Mouse (Mus musculus) forelimb bud, embryonic 11.5 days (tissue): ENCODE data around the gene Rbfox3.

Source experiments
- DNase-seq: peaks from one replicate; pipeline ENCODE4 v3.0.0-alpha.2; 2012; ENCODE audit warnings: low read depth, low spot score

Rbfox3 gene

DNA sequence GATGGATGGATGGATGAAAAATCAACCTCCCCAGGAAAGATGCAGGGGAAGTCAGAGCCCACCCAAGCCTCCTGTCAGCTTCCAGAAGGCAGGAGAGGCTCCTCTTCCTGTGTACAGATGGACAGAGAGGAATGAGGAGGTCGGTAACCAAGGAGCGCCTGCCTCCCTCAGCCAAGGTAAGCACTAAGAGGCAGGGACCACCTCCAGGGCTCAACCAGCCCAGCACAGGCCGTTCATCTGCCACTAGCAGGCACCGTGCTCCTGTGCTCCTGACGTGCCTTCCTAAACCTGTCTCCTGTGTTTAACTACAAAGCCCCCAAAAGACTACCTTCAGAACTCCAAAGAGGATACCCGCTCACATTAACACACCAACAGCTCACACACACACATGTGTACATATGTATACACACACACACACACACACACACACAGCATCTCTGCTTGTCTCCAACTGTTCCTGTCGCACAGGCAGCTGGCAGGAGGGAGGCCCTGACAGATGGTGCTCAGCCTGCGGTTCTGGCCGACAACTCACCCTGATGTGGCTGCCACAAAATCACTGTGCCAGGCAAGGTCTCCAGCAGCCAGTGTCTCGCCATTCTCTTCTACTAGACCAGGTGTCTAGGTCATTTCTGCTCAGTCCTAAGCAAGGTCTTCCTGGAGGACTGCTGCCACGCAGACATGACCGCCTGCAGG is 151.0 kb downstream of the Rbfox3 start:
- DNase-seq: no peak

DNA sequence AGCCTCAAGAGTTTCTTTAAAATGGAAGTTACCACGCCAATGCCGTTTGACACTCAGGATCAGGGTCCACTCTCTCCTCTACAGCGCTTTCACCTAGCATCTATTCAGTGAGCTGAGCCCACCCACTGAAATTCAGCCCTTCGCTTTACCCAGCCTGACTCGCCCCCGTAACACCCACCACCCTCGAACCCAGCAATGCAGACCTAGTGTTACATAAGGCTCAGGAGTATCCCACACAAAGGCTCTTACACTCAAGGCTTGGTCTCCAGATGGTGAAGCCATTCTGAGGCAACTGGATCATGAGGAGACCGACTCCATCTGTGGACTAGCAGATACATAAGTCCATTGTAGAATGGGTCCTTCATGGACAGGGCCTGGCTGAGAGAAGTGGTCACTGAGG is 152.2 kb downstream of the Rbfox3 start:
- DNase-seq: no peak

DNA sequence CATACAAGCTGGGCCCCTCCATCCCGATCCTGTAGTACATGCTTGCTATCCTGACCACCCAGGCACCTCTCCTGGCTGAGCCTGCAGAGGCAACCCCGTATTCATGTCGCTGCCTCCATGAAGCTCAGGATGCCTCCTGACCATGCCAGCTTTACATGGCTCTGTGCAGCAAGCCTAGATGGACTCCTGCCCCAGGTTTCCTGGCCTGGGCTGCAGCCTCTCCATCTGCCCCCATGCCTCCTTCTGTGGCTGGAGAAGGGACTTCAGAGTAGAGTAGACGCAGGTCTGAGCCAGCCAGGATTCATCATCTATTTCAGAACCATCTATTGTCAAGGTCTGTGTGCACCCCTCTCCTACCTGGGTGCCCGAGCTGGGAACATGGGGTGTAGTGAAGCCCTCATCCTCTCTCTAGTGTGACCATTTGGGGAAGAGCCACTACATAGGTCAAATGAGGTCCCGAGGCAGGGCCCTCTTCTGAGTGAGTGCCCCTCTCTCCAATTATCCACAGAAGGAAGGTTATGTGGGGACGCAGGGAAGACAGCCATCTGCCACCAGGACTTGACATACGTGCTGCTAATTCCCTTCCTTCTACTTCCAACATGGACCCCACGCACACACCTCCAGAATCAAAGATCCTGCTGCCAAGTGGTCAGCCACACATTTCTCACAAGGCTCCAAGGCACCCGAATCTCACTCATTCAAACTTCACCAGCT is 153.0 kb downstream of the Rbfox3 start:
- DNase-seq: no peak

DNA sequence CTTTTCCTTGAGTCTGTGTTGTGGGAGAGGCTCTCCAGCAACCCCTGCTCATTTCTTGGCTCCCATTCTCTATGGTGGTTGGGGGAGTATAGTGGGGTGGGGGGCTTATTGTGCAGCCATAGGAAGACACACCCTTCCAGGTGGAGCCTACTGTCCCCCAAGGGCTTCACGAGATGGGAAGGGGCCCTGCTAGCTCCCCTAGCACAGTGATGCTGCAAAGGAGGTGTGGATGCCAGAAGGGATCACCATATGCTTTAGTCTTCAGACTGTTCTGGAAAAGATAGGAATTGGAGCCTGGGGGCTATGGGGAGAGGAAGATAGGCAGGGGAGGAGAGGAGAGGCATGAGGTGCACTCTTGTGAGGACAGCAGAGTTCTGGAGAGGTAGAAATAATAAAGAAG is 153.9 kb downstream of the Rbfox3 start:
- DNase-seq: no peak

DNA sequence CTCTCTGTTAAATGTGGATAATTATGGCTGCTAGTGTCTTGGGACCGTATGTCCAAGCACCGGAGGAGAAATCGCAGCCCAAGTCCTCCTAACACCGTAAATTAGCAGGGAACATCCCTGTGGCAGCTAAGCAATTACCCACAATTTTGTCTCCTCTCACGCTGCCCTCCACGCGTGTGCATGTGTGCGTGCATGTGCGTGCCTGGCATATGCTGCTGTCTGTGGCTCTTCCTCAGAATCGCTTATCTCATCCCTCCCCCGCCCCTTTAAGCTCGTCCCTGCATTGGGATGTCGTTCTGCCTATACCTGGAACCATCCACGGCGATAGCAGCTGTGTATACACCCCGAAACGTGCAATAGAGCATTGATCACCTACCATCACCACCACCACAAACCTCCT is 156.4 kb downstream of the Rbfox3 start:
- no peak for DNase-seq

DNA sequence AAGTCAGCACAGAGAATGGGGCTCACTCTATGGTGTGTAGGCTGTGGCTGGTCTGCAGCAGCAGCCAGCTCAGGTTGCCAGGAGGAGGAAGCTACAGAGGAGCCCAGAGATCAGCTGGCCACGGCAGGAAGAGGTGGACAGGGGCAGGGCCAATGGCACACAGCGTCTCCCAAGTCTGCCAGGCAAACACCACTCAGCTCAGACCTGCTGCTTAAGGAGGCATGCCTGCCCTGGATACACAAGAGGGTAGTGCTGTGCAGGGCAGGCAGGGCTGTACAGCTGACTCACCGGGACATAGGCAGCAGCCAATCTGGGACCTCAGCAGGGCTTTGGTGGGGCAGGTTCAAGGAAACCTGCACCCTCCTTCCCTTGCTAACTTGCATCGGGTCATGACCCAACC is 156.9 kb downstream of the Rbfox3 start:
- DNase-seq: no peak

DNA sequence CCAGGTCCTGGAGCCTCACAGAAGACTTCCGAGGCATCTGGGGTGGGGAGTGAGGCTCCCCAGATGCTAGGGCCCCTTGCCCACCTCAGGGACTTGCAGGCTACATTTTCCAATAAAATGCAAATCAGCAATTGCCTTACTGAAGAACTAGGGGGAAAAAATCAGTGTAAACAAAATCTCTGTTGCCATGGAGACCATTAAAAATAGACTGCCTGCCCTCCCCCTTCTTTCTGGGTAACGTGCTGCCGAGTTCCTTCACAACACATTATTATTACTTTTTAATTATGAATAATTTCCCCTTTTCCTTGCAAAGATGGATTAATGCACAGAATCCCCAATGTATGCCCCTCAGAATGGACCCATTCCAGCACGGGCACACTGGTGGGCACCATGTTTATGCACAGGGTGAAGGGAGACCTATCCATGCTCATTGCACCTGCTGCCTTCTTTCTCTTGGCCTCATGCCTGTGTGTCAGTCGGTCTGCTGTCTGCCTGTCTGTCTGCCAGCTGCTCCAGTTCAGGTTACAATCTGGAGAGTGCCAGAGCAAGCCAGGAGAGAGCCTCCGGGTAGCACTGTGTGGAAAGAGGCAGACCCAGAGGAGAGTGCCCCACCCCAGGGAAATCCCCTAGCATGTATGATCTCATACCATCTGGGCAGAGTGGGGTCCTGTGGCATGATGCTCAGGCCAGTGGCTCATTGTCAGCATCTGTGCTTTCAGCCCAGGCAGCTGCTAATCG is 159.3 kb downstream of the Rbfox3 start:
- DNase-seq: no peak

DNA sequence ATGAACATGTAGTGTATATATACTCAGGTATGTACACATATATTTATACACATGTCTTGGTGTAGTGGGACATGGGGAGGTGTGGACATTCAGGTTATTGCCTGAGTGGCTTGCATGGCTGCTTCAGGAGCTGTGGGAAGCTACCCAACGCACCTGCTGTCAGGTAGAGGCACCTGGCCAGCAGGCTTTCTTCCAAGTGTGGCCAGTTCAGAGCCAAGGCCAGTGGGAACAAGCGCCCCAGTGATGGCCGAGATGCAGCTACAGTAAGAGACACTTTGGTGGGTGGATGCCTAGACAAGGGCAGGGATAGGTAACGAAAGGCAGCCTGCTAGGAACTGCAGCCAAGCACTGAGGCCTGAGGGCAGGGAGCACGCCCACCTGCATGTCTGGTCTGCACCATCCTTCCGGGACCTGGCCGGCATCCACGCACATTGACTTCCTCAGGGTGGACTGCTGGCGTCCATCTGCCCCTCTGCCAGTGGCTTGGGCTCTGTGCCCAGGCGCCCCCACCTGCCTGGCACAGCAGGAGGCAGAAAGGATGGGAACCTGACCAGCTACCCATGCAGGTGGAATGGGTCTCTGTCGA is 160.6 kb downstream of the Rbfox3 start:
- DNase-seq: no peak

DNA sequence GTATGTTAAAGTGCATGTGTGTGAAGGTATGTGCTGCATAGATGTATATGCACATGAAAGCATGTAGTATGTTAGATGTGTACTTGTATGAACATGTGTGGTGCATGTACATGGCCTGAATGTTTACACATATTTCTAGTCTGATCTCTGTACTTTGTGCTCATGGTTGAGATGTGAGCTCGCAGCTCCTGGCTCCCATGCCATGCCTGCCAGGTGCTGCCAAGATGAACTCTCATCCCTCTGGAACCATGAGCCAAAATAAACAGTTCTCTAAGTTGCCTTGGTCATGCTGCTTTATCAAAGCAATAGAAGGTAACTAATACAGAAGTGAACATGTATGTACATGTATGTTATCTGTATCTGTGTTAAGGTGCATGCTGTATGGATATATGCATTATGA is 161.9 kb downstream of the Rbfox3 start:
- DNase-seq: no peak

DNA sequence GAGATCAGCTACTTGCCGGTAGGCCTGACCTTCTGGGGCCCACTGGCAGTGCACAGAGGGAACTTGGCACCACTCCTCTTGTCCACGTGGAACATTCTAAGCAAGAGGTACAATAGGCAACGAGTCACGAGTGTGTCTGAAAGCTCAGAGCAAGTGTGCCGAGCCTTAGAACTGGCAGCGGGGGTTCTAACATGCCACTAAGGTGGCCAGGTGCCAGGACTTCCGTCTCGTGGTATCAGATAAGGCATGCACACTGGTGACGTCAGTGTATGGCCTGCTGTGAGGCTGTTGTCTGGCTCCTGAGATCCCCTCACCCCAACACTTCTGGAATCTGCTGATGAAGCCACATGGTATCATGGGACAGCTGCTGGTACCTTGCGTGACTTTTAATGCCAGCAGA is 162.8 kb downstream of the Rbfox3 start:
- DNase-seq: no peak

DNA sequence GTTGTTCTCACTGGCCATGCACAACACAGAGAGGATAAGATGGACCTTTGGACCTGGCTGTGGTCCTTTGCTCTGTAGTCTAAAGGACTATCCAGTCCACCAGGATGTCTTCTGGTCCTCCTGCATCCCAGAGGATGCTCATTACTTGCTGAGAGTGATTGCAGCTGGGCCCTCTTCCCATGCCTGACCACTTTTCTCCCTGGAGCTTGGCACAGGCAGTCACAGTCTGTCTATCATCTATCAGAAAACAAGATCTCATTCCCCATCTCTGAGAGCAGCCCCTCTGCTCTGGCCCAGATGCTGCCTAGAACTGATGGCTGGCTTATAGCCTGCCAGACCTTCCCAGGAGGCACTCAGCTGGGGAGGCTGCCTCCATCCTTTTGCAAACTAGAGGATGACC is 166.1 kb downstream of the Rbfox3 start:
- DNase-seq: no peak

DNA sequence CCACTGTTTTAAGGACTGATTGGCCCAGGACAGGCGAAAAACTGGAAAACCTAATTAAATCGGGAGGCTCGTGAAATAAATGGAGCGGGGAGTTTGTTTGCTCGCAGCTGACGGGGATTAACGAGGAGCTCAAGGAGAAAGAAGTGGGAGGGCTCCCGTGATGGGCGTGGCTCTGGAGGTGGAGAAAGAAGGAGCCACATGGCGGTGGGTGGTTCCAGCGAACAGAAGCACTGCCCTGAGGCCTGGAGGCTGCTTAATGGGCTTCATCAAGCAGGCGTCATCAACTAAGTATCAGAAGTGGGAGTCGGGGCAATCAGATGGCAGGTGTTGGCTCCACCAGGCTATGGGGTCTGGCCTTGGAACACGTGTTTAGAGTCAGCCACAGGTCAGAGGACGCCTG is 166.6 kb downstream of the Rbfox3 start:
- peak; percentile 69 for DNase-seq

DNA sequence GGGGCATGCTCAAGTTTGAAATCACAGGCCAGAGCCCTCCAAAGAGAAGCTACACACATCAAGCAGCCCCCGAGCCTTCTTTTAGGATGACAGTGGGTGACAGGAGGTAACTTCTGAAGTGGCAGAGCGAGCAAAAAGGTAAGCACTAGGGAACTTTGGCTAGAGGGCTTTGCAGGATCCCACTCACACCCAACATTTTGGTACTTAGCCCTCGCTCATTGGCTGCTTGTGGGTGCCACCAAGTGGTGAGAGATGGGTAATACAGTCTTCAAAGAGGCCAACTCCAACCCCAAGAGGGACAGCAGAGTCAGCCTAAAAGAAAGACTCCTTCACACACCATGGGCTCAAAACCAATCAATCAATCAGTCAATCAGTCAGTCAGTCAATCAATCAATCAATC is 168.6 kb downstream of the Rbfox3 start:
- DNase-seq: peak; percentile 48

DNA sequence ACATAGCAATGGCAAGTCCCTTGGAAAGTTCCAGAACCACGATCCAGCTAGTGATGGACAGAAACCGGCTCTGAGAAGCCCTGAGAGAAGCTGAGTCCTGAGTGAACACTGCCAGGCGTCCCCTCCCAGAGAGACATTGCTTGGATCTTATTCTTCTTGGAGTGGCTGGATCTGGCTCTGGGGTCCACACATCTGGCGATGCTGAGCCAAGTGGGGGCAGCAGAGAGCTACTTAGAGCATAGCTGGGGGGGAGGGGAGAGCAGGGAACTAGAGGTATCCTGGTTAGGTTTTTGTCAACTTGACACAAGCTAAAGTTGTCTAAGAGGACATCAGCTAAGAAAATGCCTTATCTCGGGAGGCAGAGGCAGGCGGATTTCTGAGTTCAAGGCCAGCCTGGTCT is 170.1 kb downstream of the Rbfox3 start:
- peak; percentile 29 for DNase-seq

DNA sequence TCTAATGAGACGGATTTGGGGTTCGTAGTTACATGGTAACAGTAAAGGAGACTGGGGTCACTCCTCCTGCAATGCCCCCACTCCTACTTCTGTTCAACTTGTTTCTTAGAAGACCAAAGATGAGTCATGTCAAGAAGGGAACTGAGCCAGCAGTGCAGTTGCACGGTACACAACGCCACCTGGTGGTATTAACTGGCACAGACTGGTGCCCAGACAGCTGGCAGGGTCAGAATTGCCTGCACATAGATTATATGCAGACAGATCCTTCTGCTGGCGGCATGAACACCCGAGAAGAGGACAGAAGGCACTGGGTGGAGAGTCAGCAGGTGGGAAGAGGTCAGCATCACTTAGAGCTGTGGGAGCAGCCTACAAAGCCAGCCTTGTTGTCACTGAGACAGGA is 171.4 kb downstream of the Rbfox3 start:
- DNase-seq: peak; percentile 68

DNA sequence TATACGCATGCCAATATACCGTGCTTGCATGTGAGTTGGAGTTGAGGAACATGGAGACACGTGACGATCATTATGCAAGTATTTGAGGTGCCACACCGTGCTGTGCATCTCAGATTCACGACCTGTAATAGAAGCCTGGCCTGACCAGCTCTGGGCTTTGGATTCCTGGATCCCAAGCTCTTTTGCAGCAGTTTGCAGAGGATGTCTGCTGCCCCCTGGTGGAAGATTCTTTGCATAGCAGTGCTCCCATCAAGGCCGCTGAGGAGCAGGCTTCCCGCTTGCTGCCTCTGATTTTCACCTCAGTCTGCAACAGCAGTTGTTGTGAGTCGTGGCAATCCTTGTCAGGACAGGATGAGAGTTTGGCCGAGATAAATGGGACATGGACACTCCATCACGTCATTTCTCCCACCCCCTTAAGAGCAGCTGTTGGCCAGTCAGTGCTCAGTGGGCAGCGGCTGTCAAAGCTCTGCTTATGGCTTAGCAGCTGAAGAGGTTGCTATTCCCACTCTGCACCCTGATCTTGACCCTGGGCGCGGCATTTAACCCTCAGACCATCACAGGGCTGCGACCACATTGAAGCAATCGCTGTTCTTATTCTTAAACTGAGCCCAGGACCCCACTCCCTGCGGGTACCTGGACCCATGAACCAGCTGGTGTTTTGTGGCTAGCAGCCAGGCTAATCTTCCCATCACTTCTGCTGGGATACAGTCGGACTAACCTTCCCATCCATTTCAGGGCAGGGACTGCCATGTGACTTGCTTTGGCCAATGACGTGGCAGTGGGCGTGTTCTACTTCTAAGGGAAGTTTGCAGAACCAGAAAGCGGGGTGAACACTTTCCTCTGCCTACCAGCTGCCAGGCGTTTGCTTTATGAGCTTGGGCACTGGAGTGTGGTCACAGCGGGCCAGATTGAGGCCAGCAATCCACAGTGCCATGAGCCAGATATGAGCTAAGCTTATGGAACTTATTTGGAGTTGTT is 172.3 kb downstream of the Rbfox3 start:
- peak; percentile 92 for DNase-seq

DNA sequence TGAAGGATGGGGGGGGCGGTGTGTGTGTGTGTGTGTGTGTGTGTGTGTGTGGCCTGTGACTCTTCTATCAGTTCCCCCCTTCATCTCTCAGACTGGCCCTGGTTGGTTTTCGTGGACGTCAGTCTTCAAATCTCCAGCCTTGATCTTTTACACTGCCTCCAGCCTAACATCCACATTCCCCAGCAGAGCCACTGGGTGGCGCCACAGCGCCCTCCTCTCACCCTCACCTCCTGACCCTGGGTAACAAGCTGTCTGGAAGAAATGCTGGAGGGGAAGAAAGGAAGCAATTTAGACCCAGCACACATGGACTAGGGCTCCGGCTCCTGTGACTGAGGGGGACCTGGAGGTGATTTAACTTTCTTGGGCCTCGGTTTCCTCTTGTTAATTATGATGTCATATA is 173.1 kb downstream of the Rbfox3 start:
- DNase-seq: no peak

DNA sequence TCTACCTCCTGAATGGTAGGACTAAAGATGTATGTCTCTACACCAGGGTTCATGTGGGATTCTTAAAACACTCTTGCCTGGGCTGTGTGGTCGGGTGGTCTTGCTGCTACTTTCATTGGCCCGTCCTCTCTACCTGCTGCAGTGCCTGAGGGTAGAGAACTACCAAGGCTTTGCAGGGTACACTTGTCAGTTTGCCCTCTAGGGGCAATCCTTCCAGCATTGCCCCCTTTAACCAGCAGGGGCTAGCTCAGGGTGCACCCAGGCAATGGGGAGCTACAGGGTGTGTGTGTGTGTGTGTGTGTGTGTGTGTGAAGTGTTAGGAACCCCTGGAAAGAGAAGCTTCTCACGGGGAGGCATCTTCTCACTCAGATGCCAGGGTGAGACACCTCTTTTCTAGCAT is 173.6 kb downstream of the Rbfox3 start:
- no peak for DNase-seq

DNA sequence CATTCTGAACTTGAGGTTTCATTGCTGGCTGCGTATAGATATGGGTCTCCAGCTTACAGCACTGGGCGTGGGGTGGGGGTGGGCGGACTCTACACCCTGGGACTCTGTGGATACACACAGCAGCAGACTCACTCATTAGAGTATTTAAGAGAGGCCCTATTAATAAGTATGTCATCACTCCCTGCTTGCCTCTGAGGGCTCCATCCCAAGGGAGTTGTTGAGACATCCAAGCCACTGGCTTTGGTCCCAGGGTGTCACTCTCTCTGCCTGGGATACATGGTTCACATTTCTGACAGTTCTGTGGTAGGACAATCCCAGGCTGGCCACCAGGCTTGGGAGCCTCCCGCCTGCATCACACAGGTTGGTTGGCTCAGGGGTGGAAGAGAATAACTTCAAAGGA is 174.4 kb downstream of the Rbfox3 start:
- DNase-seq: no peak

DNA sequence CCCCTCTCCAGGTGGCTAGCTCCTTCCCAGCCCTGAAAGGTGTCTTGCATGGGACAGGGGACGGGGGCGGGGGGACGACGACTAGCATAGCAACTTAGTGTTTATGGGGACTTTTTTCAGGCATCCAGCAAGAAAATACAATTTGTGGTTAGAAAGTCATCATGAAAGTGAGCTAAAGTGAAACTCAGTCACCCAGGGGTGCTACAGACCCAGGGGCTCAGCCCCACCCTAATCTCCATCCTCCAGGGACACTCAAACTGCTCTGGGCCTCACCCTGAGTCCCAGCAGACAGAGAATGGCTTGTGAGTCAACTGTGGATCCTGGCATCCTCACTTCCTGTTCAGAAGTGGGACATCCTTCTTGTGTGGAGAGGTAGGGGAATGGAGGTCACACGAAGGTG is 179.7 kb downstream of the Rbfox3 start:
- no peak for DNase-seq

DNA sequence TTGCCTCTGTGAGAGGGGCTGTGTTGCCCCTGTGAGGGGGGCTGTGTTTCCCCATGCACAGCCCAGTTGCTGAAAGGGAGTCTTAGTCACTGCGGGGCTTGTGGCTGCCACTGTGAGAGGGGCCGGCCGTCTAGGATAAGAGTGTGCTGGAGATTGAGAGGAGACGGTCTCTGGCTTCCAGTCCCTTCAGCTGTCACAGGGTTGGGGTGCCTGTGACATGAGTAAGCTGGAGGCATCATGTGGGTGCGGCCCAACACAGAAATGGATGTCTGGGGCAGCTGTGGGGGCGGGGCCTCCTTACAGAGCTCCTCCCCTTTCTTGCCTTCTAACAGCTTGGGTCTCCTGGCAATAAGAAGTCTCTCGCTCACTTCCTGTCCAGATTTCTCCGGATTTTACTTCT is 182.0 kb downstream of the Rbfox3 start:
- DNase-seq: no peak
